Mouse (Mus musculus) C2C12 (cell line): ENCODE results near the gene Nrarp.

Source experiments
- CEBPB ChIP-seq: IDR thresholded peaks from one replicate; pipeline ENCODE4 v1.6.1; 2011; ENCODE audit warnings: low read depth, mild to moderate bottlenecking, control low read depth, moderate library complexity
- CTCF ChIP-seq: IDR thresholded peaks from one replicate; pipeline ENCODE4 v1.5.1; 2011; ENCODE audit not compliant: control insufficient read depth, insufficient read depth, insufficient read length
- FOSL1 ChIP-seq: IDR thresholded peaks from one replicate; pipeline ENCODE4 v1.8.0; 2011; ENCODE audit warnings: mild to moderate bottlenecking, low read length; ENCODE audit not compliant: poor library complexity, insufficient read depth, severe bottlenecking
- MAX ChIP-seq: IDR thresholded peaks from one replicate; pipeline ENCODE4 v1.6.1; 2011; ENCODE audit warnings: mild to moderate bottlenecking, control low read depth
- USF1 ChIP-seq: IDR thresholded peaks from one replicate; pipeline ENCODE4 v1.6.1; 2011; ENCODE audit warnings: low read depth, mild to moderate bottlenecking, control low read depth, moderate library complexity

DNA sequence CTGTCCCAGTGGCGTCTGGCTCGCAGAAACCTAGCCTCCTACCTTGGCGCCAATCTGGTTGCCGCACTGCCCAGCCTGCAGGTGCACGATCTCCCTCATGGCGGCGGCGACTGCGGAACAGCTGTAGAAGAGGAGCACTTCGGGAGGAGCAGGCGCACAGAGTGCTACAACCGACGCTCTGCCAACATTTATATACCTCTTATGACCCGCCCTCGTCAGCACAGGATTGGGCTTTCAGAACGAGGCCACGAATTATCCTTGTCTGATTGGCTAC lies 43.9 kb downstream of the Nrarp start, which contains the start of gene Tubb4b:
- TF ChIP-seq CTCF: no peak
- TF ChIP-seq MAX: no peak
- no peak for TF ChIP-seq USF1
- no peak for TF ChIP-seq CEBPB
- no peak for TF ChIP-seq FOSL1
